Mouse (Mus musculus) forebrain, embryonic 12.5 days (tissue): ENCODE results near the gene Kazn. TPM values are rescaled to one million over a fixed set of nuclear protein-coding genes. Genes with fewer than 3 reads are reported as not detected.

Experiments
- ATAC-seq: fragments of 200-750 bp; cut with Nextera tagmentation; 2 replicates; pipeline ENCODE4 v1.8.0; 2017; ENCODE audit warnings: moderate TSS enrichment; ENCODE audit not compliant: low FRiP score
- H3K27ac ChIP-seq: fragments of 300-500 bp; sonication (generic); 2 replicates; pipeline ENCODE4 v1.5.1; 2016; ENCODE audit warnings: mild to moderate bottlenecking
- H3K27me3 ChIP-seq: fragments of 300-500 bp; sonication (generic); 2 replicates; pipeline ENCODE4 v1.6.1; 2016; ENCODE audit warnings: mild to moderate bottlenecking
- H3K36me3 ChIP-seq: fragments of 300-500 bp; sonication (generic); replicated peaks from 2 replicates; pipeline ENCODE4 v1.6.1; 2016; ENCODE audit warnings: mild to moderate bottlenecking
- H3K4me1 ChIP-seq: fragments of 300-500 bp; sonication (generic); 2 replicates; pipeline ENCODE4 v1.6.1; 2016
- H3K4me2 ChIP-seq: fragments of 300-500 bp; sonication (generic); 2 replicates; pipeline ENCODE4 v1.6.1; 2016; ENCODE audit warnings: mild to moderate bottlenecking, moderate library complexity
- H3K4me3 ChIP-seq: fragments of 300-500 bp; sonication (generic); replicated peaks from 2 replicates; pipeline ENCODE4 v1.5.1; 2016; ENCODE audit warnings: mild to moderate bottlenecking
- H3K9ac ChIP-seq: fragments of 300-500 bp; sonication (generic); 2 replicates; pipeline ENCODE4 v1.6.1; 2016; ENCODE audit warnings: mild to moderate bottlenecking
- H3K9me3 ChIP-seq: fragments of 300-500 bp; sonication (generic); 2 replicates; pipeline ENCODE4 v1.6.1; 2016
- WGBS: fragments of 180-500 bp; shearing (Covaris S2); methylation state at CpG from one replicate; pipeline ENCODE4 v1.1.7; 2016; 5-methylcytosine and 5-hydroxymethylcytosine counted together
- polyA plus RNA-seq: library from polyadenylated mRNA; unstranded; fragments of >200 nt; fragmentation: Nextera tagmentation; extraction: Ambion mirVana; gene quantifications from 2 replicates; pipeline ENCODE4 v1.2.1, GENCODE M21; 2016

The Kazn gene
- polyA plus RNA-seq, 1 experiment from 2014 or later: 22.2 TPM

DNA sequence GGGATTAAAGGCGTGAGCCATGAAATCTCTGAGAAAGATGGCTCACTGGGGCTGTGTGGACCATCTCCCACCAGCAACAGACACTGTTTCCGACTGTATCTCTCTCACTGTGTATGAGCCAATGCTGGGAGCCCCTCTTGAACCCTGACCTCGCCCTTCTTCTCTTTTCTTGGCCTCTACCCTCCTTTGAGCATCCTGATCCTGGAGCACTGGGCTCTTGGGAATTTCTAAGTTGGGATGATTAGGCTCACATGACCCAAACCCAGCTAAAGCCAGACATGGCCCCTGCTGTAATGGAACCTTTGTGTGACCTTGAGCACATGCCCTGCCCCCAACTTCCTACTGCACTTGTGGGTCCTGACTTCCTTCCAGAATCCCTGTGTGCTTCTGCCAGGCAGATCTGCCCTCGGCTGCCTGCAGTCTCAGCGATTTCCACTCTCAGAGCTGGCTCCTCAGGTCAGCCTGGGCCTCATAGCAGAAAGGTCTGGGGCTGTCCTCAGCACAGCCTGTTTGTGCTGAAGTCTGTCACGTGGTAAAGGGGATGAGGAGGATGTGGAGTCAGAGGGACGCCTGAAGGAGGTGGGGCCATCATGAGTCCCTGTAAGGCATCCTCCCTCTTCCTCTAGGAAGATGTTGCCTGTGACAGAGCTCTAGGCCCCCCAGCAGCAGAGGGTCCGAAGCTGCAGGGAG, 86.3 kb downstream of the Kazn start:
- 73% methylated on average over 8 of the region's 8 CpGs for WGBS
- Histone ChIP-seq H3K27ac (no peak overlapping the region), H3K9ac (no peak overlapping the region), H3K9me3 (no peaks in the 10 kb centered on the region), H3K36me3 (peaks cover 26% of the 10 kb centered on the region), H3K4me1 (peaks cover 8% of the 10 kb centered on the region), H3K4me3 (no peak overlapping the region), H3K27me3 (no peaks in the 10 kb centered on the region), H3K4me2 (no peak overlapping the region)
- ATAC-seq: peak; percentile 39; the same call in 1 of the 2 replicates

DNA sequence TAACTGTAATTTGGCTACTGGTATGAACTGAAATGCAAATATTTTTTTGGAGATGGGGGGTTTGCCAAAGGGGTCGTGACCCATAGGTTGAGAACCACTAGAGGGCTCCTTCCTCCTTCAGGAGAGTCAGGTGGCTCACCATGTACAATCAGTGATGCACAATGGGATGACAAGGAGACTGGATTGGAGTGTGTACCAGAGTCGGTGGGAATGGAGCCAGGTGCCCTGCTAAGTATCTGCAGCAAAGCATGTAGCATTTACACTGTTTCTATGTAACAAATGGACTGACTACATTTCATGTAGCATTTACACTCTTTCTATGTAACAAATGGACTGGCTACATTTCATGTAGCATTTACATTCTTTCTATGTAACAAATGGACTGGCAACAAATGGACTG, 89.1 kb downstream of the Kazn start:
- Histone ChIP-seq H3K4me1 (peaks cover 8% of the 10 kb centered on the region), H3K4me2 (no peak overlapping the region), H3K9me3 (no peaks in the 10 kb centered on the region), H3K27me3 (no peaks in the 10 kb centered on the region), H3K36me3 (peaks cover 42% of the 10 kb centered on the region), H3K9ac (no peak overlapping the region), H3K4me3 (no peak overlapping the region), H3K27ac (no peak overlapping the region)
- WGBS: 77% methylated on average over 2 of the region's 2 CpGs
- no peak for ATAC-seq

DNA sequence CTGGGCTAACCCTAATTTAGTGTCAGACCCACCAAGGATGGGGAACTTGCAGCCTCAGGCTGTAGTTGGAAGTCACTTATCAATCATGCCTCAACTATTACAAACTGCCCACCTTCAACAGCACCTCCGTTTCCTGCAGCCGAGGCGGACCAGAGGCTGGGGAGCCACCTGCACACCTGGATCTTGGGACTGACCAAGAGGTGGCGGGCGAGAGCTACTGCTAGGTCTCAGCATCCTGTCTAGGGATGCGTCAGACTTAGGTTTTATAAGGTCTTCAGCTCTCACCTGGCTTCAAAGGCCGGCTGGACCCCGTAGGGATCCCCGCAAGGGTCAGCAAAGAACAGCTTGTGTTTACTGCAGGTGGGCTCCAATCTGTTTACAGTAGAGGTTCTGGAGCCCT, 90.0 kb downstream of the Kazn start:
- H3K4me3 ChIP-seq: no peak overlapping the region
- ATAC-seq: no peak
- no peak overlapping the region for H3K9ac ChIP-seq
- no peaks in the 10 kb centered on the region for H3K9me3 ChIP-seq
- peaks cover 45% of the 10 kb centered on the region for H3K36me3 ChIP-seq
- H3K4me2 ChIP-seq: no peak overlapping the region
- no peak overlapping the region for H3K27ac ChIP-seq
- WGBS: 76% methylated on average over 9 of the region's 9 CpGs
- H3K27me3 ChIP-seq: no peaks in the 10 kb centered on the region
- peaks cover 5% of the 10 kb centered on the region for H3K4me1 ChIP-seq

DNA sequence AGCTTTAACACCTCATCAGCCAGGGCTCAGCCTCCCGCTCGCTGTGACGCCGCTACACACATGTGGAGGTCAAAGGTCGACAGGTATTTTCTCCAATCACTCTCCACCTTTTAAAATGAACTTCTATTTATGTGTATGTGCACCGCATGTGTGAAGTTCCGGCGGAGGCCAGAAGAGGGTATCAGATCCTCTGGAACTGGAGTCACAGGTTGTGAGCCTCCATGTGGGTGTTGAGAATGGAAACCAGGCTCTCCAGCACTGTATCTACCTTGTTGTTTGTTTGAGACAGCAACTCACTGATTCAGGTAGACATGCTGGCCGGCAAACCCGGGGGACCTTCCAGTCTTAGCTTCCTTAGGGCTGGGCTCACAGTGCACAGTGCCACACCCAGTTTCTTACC, 91.5 kb downstream of the Kazn start:
- Histone ChIP-seq H3K27me3 (no peaks in the 10 kb centered on the region), H3K4me3 (no peak overlapping the region), H3K36me3 (peaks cover 50% of the 10 kb centered on the region), H3K9ac (no peak overlapping the region), H3K9me3 (no peaks in the 10 kb centered on the region), H3K4me2 (no peak overlapping the region), H3K4me1 (no peaks in the 10 kb centered on the region), H3K27ac (no peak overlapping the region)
- no peak for ATAC-seq
- 98% methylated on average over 10 of the region's 10 CpGs for WGBS

DNA sequence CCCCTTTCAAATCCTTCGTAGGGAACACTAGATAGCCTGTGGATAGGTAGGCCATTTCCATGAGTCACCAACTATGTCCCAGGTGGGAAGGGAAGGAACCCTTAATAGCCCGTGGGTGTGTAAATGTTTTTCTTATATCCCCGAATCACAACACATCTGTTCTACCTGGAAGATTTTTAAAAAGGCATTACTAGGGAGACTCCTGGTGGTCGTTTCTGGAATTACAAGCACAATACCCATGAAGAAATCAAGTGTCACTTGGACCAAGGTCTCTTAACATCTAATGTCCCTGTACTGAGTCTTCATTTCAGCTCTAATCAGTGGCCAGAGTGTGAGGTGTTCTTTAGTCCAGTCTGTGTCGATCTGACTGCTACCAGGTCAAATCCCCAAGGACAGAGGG, 95.1 kb downstream of the Kazn start:
- no peaks in the 10 kb centered on the region for H3K4me1 ChIP-seq
- no peak overlapping the region for H3K4me2 ChIP-seq
- no peak for ATAC-seq
- 55% methylated on average over 5 of the region's 5 CpGs for WGBS
- H3K9ac ChIP-seq: no peak overlapping the region
- no peak overlapping the region for H3K27ac ChIP-seq
- H3K9me3 ChIP-seq: no peaks in the 10 kb centered on the region
- H3K4me3 ChIP-seq: no peak overlapping the region
- H3K36me3 ChIP-seq: peaks cover 44% of the 10 kb centered on the region
- H3K27me3 ChIP-seq: no peaks in the 10 kb centered on the region

DNA sequence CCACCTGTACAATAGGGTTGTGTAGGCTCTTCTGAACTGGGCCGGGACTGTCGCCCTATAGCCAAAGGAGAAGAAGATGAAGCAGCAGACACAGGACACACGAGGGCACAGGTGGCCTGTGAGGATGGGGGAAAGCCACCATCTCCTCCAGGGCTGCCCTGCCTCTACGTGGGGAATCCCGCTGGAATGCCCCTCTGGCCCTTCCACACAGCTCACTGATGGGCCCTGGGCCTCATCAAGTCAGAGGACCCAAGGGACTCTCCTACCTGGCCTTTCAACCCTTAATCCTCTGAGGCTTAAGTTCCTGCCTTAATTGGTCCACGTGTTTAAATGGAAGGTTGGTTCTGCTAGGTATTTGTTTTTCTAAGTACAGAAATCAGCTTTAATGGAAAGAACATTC, 95.9 kb downstream of the Kazn start:
- WGBS: 84% methylated on average over 6 of the region's 6 CpGs
- no peak overlapping the region for H3K9ac ChIP-seq
- H3K27me3 ChIP-seq: no peaks in the 10 kb centered on the region
- H3K4me2 ChIP-seq: no peak overlapping the region
- no peak for ATAC-seq
- H3K9me3 ChIP-seq: no peaks in the 10 kb centered on the region
- no peak overlapping the region for H3K4me3 ChIP-seq
- no peak overlapping the region for H3K27ac ChIP-seq
- peaks cover 8% of the 10 kb centered on the region for H3K4me1 ChIP-seq
- peaks cover 36% of the 10 kb centered on the region for H3K36me3 ChIP-seq

DNA sequence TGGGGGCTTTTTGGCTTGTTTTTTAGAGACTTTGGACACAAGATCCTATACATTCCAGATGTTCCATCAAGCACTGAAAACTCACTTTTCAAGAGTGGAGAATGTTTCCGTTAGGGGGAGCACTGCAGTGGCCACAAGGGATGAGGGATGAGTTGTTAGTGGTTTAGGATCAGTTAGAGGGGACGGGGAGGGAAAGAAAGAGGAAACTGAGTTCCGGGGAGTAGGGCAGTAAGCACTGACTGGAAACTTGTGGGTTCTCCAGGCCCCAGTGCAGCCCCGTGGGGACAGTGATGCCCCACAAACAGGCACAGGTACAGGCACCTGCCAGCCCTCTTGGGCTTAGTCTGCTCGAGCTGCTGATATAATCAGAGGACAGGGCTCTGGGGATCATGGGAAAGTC, 99.5 kb downstream of the Kazn start:
- Histone ChIP-seq H3K9me3 (no peaks in the 10 kb centered on the region), H3K36me3 (peaks cover 5% of the 10 kb centered on the region), H3K9ac (no peak overlapping the region), H3K4me2 (no peak overlapping the region), H3K4me1 (peaks cover 12% of the 10 kb centered on the region), H3K27me3 (no peaks in the 10 kb centered on the region), H3K4me3 (no peak overlapping the region), H3K27ac (no peak overlapping the region)
- ATAC-seq: no peak
- WGBS: 83% methylated on average over 5 of the region's 5 CpGs

DNA sequence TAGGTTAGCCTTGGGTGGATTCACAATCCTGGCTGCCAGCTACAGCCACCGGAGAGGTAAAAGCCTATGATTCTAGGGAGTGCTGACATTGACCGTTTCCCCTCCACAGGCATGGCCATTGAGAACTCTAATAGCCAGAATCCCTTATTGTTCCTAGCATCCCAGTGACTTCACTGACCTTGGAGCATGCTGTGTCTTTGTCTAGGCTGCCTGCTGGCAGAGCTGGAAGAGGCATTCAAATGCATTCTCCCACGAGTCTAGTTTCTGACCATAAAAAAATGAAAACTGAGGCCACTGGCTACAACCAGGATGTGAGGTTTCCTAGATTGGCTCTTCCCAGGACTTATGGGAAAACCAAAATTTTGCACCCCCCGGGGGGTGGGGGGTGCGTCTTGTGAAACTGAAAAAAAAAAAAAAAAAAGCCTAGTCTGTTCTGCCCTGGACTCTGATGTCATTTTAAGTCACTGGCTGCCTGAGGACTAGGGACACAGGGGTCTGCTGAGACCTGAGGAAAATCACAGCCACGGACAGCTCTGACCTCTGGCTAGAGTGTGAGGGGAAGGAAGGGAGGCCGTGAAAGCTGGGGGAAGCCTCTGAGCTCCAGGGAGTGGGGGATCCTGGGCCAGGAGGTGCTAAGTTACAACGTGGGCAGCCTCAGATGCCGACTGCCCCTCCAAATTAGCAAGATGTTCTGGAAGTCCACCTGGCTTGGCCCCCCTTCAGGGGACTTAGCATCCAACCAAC, 100.7 kb downstream of the Kazn start:
- peaks cover 5% of the 10 kb centered on the region for H3K36me3 ChIP-seq
- no peak overlapping the region for H3K4me3 ChIP-seq
- H3K9me3 ChIP-seq: no peaks in the 10 kb centered on the region
- peaks cover 12% of the 10 kb centered on the region for H3K4me1 ChIP-seq
- H3K4me2 ChIP-seq: no peak overlapping the region
- H3K27me3 ChIP-seq: no peaks in the 10 kb centered on the region
- ATAC-seq: 0 out of 2 replicates have a peak, but pooled peaks have one; percentile 30
- 10% methylated on average over 9 of the region's 9 CpGs for WGBS
- H3K27ac ChIP-seq: 0 out of 2 replicates have a peak overlapping the region, but pooled peaks have one; percentile 50
- H3K9ac ChIP-seq: no peak overlapping the region

DNA sequence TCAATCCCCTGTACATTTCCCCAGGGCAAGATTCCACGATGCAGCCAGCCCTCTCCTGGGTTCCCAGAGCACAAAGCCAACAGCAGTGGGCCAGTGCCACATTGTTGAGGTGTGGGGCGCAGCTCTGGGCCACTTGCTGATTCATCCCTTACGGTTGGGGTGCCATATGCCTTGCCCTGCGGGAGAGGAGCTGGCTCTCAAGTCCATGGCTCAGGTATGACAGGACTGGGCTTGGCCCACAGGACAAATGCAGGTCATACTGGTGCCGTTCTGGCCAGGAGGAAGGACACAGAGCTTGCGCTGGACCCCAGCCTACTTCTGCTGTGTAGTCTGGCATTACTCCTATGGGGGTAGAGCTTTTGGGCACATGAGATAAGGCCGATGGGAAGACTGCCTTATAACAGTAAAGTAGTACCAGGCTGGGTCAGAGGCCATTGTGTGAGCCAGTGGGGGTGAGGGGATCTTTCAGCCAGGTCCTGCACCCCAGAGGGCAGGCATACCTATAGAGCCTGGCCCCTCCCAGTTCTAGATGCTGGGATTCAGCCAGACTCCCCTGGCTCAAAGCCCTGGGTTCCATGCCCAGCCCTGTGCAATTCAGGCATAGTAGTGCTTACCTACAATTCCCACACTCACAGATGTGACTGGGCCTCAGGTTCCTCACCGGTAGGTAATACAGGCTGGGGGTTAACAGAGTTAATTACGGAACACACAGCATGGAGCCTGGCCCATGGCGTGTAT, 102.3 kb downstream of the Kazn start:
- H3K36me3 ChIP-seq: no peaks in the 10 kb centered on the region; the same call in 1 of the 2 replicates
- H3K27ac ChIP-seq: no peak overlapping the region
- no peak overlapping the region for H3K4me2 ChIP-seq
- H3K9ac ChIP-seq: no peak overlapping the region
- H3K4me1 ChIP-seq: peaks cover 12% of the 10 kb centered on the region
- no peaks in the 10 kb centered on the region for H3K9me3 ChIP-seq
- WGBS: 89% methylated on average over 10 of the region's 10 CpGs
- H3K27me3 ChIP-seq: no peaks in the 10 kb centered on the region
- ATAC-seq: no peak
- H3K4me3 ChIP-seq: no peak overlapping the region

DNA sequence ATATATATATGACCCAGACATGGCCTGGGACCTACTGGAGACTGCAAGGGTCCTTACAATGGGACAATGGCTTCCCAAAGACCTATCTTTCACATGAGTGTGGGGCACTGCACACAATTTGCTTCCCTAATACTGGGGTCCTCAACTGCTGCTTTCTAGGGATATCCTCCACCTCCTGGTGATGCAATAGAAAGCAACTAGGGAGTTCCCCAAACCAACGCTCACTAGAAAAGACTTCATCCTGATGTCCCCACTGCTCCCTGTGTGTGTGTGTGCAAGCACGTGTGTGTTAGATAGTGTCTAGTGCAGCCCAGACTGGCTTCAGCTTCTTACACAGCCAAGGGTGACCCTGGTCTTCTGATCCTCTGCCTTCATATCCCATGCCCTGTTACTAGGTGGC, 103.7 kb downstream of the Kazn start:
- Histone ChIP-seq H3K4me1 (peaks cover 12% of the 10 kb centered on the region), H3K4me3 (no peak overlapping the region), H3K9ac (no peak overlapping the region), H3K4me2 (no peak overlapping the region), H3K27ac (no peak overlapping the region), H3K36me3 (no peaks in the 10 kb centered on the region), H3K27me3 (no peaks in the 10 kb centered on the region), H3K9me3 (no peaks in the 10 kb centered on the region)
- WGBS: 98% methylated on average over 2 of the region's 2 CpGs
- ATAC-seq: no peak

DNA sequence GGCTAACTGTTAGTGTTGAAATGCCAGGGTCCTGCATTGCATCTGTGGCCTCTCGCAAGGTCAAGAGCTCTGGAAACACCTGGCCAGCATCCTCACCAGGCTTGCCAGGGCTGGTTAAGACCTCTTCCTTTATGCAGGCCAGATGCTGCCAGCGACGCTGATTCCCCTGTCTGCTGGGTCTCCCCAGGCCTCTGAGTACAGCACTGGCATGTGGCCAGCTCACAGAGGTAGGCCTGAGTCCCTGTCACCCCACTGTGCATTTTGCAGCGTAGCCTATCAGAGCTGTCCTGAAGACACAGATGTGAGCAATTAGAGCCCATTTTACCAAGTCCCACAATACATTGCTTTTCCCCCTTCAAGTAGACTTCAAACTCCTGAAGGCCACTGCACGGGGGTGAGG, 109.0 kb downstream of the Kazn start:
- ATAC-seq: no peak
- Histone ChIP-seq H3K4me1 (peaks cover 3% of the 10 kb centered on the region; the same call in 1 of the 2 replicates), H3K4me3 (no peak overlapping the region), H3K9ac (no peak overlapping the region), H3K9me3 (no peaks in the 10 kb centered on the region), H3K27me3 (no peaks in the 10 kb centered on the region), H3K27ac (no peak overlapping the region; the same call in 1 of the 2 replicates), H3K4me2 (no peak overlapping the region), H3K36me3 (no peaks in the 10 kb centered on the region)
- WGBS: 46% methylated on average over 5 of the region's 5 CpGs

DNA sequence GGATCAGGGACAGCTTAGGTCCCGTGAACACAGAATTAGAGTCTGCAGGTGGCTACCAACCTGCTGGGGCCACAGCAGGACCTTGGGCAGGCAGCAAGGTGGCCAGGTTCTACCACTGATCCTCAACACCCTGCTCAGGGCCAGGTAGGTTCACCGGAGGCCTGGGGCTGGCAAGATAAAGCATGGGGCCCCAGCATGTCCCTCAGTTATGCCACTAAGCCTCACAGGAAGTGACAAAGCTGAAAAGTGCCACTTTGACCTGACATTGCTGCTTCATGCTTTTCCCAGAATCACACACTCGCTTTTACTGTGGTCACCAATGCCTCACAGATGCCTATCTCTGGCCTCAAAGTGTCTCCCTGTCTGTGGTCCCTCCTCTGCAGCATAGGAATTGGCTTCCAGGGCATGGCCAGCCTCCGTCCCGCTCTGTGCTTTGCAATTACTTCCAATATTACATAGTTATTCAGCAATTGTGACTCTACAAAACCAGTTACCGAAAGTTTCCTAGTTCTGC, 111.9 kb downstream of the Kazn start:
- Histone ChIP-seq H3K4me3 (no peak overlapping the region), H3K9ac (no peak overlapping the region), H3K4me1 (peaks cover 3% of the 10 kb centered on the region; the same call in 1 of the 2 replicates), H3K4me2 (no peak overlapping the region), H3K36me3 (no peaks in the 10 kb centered on the region), H3K27ac (no peak overlapping the region), H3K27me3 (no peaks in the 10 kb centered on the region), H3K9me3 (no peaks in the 10 kb centered on the region)
- 96% methylated on average over 6 of the region's 6 CpGs for WGBS
- no peak for ATAC-seq
